Mouse (Mus musculus): Measurements from ENCODE around the gene Catsper4. TPM values are rescaled to one million over a fixed set of nuclear protein-coding genes. Genes with fewer than 3 reads are reported as not detected.
"Not testable (repeated sequence)": the region's sequence is repeated elsewhere in the genome, so short reads cannot be mapped to it uniquely, and the experiment has no call there.

Catsper4 gene
- polyA plus RNA-seq (2017; shearing (Covaris generic)), result not detected

- ATAC-seq, result no peak
These were observed at the start of gene Catsper4 for GRCm38 (mm10) chr4:134227194-134227593. Gene Catsper4 (minus strand): TSS chr4:134227383.

- peak; percentile 97 for ATAC-seq
These were observed 46.5 kb upstream of the Catsper4 start for GRCm38 (mm10) chr4:134273417-134274345.

GRCm38 (mm10) chr4:134272731-134273416 is 45.7 kb upstream of the Catsper4 start:
- ATAC-seq, result no peak

GRCm38 (mm10) chr4:134271979-134272378 is 44.8 kb upstream of the Catsper4 start:
- ATAC-seq, result no peak

GRCm38 (mm10) chr4:134269622-134270021 is 42.4 kb upstream of the Catsper4 start:
- ATAC-seq, result not testable (repeated sequence)

GRCm38 (mm10) chr4:134268102-134268655 is 41.0 kb upstream of the Catsper4 start:
- no peak for ATAC-seq

- no peak for ATAC-seq
These were observed 38.8 kb upstream of the Catsper4 start for GRCm38 (mm10) chr4:134265860-134266585.

GRCm38 (mm10) chr4:134263191-134263590 is 36.0 kb upstream of the Catsper4 start:
- ATAC-seq, result no peak

GRCm38 (mm10) chr4:134258354-134258753 is 31.2 kb upstream of the Catsper4 start:
- no peak for ATAC-seq

GRCm38 (mm10) chr4:134257198-134258009 is 30.2 kb upstream of the Catsper4 start:
- ATAC-seq, result no peak

- ATAC-seq, result no peak
These were observed 29.4 kb upstream of the Catsper4 start for GRCm38 (mm10) chr4:134256407-134257197.

- no peak for ATAC-seq
These were observed 28.7 kb upstream of the Catsper4 start for GRCm38 (mm10) chr4:134255854-134256253.

- no peak for ATAC-seq
These were observed 27.7 kb upstream of the Catsper4 start for GRCm38 (mm10) chr4:134254835-134255234.

GRCm38 (mm10) chr4:134253722-134254324 is 26.6 kb upstream of the Catsper4 start, which contains the start of gene Grrp1:
Gene Grrp1 (minus strand): TSS chr4:134254106.
- ATAC-seq, result no peak

- ATAC-seq, result no peak
These were observed 25.9 kb upstream of the Catsper4 start for GRCm38 (mm10) chr4:134252911-134253721.

- no peak for ATAC-seq
These were observed 25.1 kb upstream of the Catsper4 start for GRCm38 (mm10) chr4:134252131-134252910.

GRCm38 (mm10) chr4:134251241-134252130 is 24.3 kb upstream of the Catsper4 start:
- ATAC-seq, result peak; percentile 32

- ATAC-seq, result no peak
These were observed 23.7 kb upstream of the Catsper4 start for GRCm38 (mm10) chr4:134250930-134251240.

All from CD4-positive, CD25-positive, alpha-beta regulatory T cell, adult 4 months (primary cell).